Comparison of ENCODE assay signal across 7 mouse cellular contexts in the genomic region with DNA sequence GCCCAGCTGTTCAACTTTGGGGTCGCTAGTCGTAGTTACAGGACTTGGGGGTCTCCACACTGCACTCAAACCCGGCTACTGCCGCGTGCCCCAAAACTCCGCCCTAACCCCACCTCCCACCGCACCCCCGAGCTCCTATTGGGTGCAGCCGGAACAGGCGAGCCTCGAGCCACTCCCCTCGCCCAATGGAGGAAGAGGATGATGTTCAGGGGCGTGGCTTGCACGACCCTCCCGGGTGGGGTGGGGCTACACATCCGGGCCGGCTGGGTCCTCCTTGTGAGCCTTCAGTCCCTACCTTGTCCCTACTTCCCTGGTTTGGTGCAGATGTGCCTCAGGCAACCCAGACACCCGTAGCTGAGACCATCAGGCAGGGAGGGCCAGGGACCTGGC. TPM values are rescaled to one million over a fixed set of nuclear protein-coding genes. Genes with fewer than 3 reads are reported as not detected.
DNase-seq lines count a peak whose midpoint lies in the region; ATAC-seq lines count a peak whose summit lies in the region.

No protein-coding gene starts in this region.

- H3K27me3 ChIP-seq in intestine, embryonic 15.5 days (replicated peaks), result no peaks in the 10 kb centered on the region
- no peaks in the 10 kb centered on the region for H3K27me3 ChIP-seq in midbrain, embryonic 10.5 days (ENCODE audit: low read depth, poor library complexity, severe bottlenecking)

- peak; percentile 91 for ATAC-seq in intestine, embryonic 15.5 days

- peaks cover 6% of the 10 kb centered on the region; the same call in 1 of the 2 replicates for H3K36me3 ChIP-seq in intestine, embryonic 15.5 days
- peaks cover 45% of the 10 kb centered on the region for H3K36me3 ChIP-seq in midbrain, embryonic 10.5 days

- H3K9ac ChIP-seq in intestine, embryonic 15.5 days, result peak overlapping the region; percentile 69

- peak overlapping the region; percentile 54 for H3K4me3 ChIP-seq in intestine, embryonic 15.5 days (replicated peaks)
- H3K4me3 ChIP-seq in midbrain, embryonic 10.5 days, result peak overlapping the region; percentile 84

- H3K4me2 ChIP-seq in intestine, embryonic 15.5 days (replicated peaks), result peak overlapping the region; percentile 81

- WGBS in intestine, embryonic 15.5 days, result 1% methylated on average over 18 of the region's 18 CpGs
- under 1% methylated on average over 18 of the region's 18 CpGs for WGBS in midbrain, embryonic 10.5 days

- no peaks in the 10 kb centered on the region for H3K9me3 ChIP-seq in intestine, embryonic 15.5 days
- H3K9me3 ChIP-seq in midbrain, embryonic 10.5 days (replicated peaks), result no peaks in the 10 kb centered on the region

- DNase-seq in adrenal gland, adult (ENCODE audit: inconsistent age in 2 of 2, low spot score in 1 of 2), result peak; percentile 97 to 98
- peak; percentile 99 for DNase-seq in embryo, embryonic 10.5 days (ENCODE audit: low spot score)
- DNase-seq in gastrocnemius, postnatal 25 days, result peak; percentile 92
- peak; percentile 90 to 94 for DNase-seq in left cerebral cortex, postnatal 25 days (ENCODE audit: low spot score in 2 of 2)
- peak; percentile 96 for DNase-seq in midbrain, embryonic 10.5 days (ENCODE audit: low spot score)
- peak; percentile 85 for DNase-seq in right cerebral cortex, postnatal 4 days

- intact Hi-C loops in left cerebral cortex, postnatal 25 days (cut with DNase I), result no loop called here

- H3K27ac ChIP-seq in intestine, embryonic 15.5 days, result peak overlapping the region; percentile 93
- peak overlapping the region; percentile 96 for H3K27ac ChIP-seq in midbrain, embryonic 10.5 days (replicated peaks)

- H3K4me1 ChIP-seq in intestine, embryonic 15.5 days (replicated peaks), result peaks cover 44% of the 10 kb centered on the region
- peaks cover 46% of the 10 kb centered on the region for H3K4me1 ChIP-seq in midbrain, embryonic 10.5 days

RNA-seq across cellular contexts. Expression of gene Ldlr, which starts 0.9 kb away (rescaled TPM):
- 1 to 10 TPM; 4.1 to 5.3 TPM for total RNA-seq in gastrocnemius, postnatal 25 days (2021)
- 76.7 and 81.2 TPM in 2 replicates for polyA plus RNA-seq in intestine, embryonic 15.5 days (2015; fragmentation: Nextera tagmentation; extraction: Ambion mirVana)
- 10 to 100 TPM; 15.4 to 16.4 TPM for total RNA-seq in left cerebral cortex, postnatal 25 days (2021)
- polyA plus RNA-seq in midbrain, embryonic 10.5 days (2016; fragmentation: Nextera tagmentation; extraction: Ambion mirVana), result 52.2 and 58.9 TPM in 2 replicates

RNA-seq across cellular contexts. Expression of gene Spc24, which starts 36.0 kb away (rescaled TPM):
- 1 to 10 TPM in 1 of 2 experiments, under 1 TPM in 1; 0.77 to 2.2 TPM for total RNA-seq in gastrocnemius, postnatal 25 days (2021)
- polyA plus RNA-seq in intestine, embryonic 15.5 days (2015; fragmentation: Nextera tagmentation; extraction: Ambion mirVana), result 94.2 and 107 TPM in 2 replicates
- total RNA-seq in left cerebral cortex, postnatal 25 days (2021), result 1 to 10 TPM; 1.6 to 1.7 TPM
- 146 and 175 TPM in 2 replicates for polyA plus RNA-seq in midbrain, embryonic 10.5 days (2016; fragmentation: Nextera tagmentation; extraction: Ambion mirVana)

Comparison
In these comparisons a context has a peak if more than half of its experiments do, and no peak if none do; other contexts are left out.
1. Peak in every context shown above with its lines: DNase-seq, ATAC-seq, H3K4me3 ChIP-seq and H3K27ac ChIP-seq.